Mouse (Mus musculus) brain, adult 2 months (tissue): Measurements from ENCODE around the gene St6galnac5.

ENCODE experiments used
- DNase-seq: peaks from one replicate; pipeline ENCODE4 v3.0.0; 2011; ENCODE audit warnings: low read depth, low spot score

The St6galnac5 gene

GRCm38 (mm10) chr3:152981988-152982387 is at the start of gene St6galnac5:
Gene St6galnac5 (minus strand): TSS chr3:152982246.
- peak; percentile 75 for DNase-seq

- no peak for DNase-seq
Observed at GRCm38 (mm10) chr3:153030756-153031155, 48.7 kb upstream of the St6galnac5 start.

- DNase-seq, result no peak
Observed at GRCm38 (mm10) chr3:153024016-153024415, 42.0 kb upstream of the St6galnac5 start.

DNA sequence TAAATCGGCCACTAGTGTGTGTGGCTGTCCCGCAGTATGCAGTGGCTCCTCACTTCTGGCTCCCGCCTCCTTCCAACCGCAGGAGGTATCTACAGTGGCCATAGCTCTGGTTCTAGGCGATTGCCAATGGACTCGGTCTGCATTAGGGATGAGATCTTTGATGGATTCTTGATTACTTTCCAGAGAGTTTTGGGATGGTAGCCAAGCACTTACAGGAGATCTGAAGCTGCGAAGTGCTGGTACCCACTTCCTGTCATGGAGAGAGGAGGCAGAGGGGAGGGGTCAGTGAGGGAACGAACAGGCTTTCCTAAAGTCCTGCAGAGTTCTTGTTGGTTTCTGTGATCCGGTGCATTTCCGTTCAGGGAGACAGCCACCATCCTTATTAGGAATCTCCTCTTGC is 36.0 kb upstream of the St6galnac5 start:
- DNase-seq, result no peak

GRCm38 (mm10) chr3:153016355-153016754 is 34.3 kb upstream of the St6galnac5 start:
- no peak for DNase-seq

GRCm38 (mm10) chr3:153006893-153007292 is 24.8 kb upstream of the St6galnac5 start:
- DNase-seq, result no peak

DNA sequence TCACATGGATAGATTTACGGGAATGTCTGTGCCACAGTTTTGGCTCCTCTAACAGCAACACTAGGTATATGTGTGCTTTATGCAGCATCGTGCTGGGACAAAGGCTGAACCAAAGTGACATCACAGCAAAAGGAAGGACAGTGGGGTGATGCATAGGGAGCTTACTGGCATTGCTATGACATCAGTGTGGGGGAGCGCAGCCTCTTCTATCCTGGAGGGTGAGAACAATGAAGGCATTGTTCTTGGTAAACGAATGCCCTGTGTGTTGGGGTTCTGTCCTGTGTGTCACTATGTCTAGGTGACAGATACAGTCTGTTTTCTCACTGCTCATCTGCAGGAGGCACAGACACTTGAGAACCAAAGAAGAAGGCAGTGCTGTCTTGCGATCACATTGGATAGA is 16.9 kb upstream of the St6galnac5 start:
- peak; percentile 45 for DNase-seq

DNA sequence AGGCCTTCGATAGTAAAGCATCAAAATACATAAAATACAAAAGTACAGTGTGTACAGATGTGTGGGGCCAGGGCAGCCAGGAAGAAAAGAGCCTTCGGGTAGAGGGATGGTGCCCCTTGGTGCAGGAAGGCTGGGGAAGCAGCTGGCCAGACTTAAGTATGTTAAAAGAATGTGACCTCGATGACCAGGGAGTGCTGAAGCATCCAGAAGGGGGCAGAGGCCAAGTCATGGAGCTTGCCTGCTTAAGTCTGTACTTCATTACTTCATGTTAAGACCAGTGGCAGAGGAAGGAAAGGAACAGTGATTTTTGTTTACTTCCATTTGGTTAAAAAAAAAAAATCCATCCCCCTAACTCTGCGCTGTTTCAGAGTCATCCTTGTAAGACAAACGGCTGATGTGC is 16.1 kb upstream of the St6galnac5 start:
- no peak for DNase-seq

DNA sequence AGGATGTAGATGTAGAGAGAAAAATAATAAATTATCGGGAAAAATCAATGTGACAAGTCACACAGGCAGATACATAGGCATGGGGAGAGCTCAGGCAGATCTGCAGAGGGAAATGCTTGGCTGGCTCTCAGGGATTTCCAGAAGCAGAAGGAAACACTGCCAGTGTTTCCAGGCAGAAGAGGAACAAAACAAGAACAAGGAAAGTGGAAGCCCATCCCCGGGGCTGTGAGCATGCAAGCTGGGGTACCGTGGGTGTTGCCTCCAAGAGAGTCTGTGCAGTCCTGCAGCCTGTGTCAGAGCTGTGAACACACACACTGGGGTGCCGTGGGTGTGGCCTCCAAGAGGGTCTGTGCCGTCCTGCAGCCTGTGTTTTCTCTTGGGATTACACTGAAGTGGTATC is 11.6 kb upstream of the St6galnac5 start:
- no peak for DNase-seq

GRCm38 (mm10) chr3:152990787-152991186 is 8.7 kb upstream of the St6galnac5 start:
- DNase-seq, result no peak

DNA sequence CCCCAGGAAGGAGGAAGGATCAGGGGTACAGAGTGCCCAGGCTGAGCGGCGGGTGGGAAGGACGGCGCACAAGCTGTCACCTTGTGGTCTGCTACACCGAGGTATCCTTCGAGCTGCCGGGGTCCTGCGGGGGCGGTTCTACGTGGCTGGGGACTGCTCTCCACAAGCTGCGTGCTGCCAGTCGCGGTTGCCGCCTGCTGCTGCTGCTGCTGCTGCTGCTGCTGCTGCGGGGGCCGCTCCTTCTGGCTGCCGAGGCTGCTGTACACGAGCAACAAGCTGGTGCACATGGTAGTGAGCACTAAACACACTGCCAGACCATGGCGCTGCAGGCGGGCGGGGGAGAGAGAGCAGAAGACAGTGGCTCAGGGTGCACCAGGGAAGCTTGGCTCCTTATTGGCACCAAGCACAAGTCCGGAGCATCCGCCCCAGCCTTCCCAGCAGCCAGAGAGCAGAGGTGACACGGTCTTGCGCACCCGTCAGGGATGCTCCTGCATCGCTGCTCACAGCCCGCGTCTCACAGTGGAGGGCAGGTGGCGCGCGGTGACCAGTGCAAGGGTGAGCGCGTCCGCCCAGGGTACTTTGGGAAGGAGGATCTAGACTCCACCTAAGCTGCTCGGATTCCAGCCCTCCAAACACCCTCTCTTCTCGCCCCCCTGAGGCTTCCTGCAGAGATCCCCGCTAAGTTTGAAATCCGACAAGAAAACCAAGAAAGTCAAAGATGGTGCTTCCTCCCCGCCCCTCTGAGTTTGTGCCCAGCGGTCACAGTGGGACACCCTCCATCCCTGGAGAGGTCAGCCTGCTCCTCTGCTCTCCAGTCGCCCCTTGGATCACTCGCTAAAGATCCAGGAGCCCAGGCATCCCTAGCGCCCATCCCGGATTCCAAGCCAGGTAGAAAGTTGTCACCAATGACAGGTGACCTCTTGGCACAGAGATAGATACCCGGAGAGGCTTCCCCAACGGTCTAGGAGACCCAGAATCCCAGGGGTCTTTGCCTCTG is 770 bp downstream of the St6galnac5 start:
- peak; percentile 77 for DNase-seq

DNA sequence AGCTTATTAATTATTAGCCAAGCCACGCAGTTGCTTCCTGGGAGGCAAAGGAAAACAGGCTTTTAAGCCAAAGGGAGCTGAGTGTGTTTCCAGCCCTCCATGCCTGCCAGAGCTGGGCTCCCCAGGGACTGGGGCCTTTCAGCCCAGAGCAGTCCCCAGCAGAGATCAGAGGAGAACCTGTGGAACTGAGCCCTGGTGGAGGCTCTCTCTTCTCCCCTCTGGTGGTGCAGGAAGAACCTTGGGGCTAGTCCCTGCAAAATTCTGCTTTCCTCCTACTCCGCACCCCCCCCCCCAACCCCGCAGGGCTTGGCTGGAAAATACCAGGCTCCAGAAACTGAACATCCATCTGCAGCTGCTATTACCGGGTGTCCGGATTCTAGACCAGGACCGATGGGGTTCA is 1.6 kb downstream of the St6galnac5 start:
- peak; percentile 63 for DNase-seq

DNA sequence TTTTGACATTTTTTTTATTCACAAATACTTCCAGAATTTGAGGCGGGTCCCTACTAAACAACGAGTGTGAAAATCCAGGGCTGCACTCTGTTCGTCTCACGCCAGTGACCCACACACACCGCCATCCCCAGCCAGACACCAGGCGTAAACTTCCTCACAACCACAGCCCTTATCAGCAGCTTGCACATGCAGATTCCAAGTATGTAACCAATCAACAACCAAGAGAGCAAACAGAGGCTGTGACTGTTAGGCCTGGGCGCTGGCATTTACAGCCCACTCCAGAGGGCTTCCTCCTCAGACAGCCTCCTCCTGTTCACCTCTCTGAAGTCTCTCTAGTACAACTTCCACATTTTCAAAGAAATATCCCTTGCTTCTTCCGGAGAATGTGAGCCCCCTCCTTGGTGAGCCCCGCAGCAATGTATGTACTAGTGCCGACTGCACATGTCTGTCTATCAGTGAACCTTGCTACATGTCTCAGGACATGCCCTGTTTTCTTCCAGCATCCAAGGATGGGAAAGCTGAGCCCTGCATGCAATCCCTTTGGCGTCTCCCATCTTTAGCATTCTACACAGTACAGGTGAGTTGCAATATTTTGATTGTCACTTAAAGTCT is 2.5 kb downstream of the St6galnac5 start:
- no peak for DNase-seq

GRCm38 (mm10) chr3:152971373-152971772 is 10.7 kb downstream of the St6galnac5 start:
- DNase-seq, result peak; percentile 94

- DNase-seq, result peak; percentile 57
Observed at GRCm38 (mm10) chr3:152969774-152970347, 12.2 kb downstream of the St6galnac5 start.

DNA sequence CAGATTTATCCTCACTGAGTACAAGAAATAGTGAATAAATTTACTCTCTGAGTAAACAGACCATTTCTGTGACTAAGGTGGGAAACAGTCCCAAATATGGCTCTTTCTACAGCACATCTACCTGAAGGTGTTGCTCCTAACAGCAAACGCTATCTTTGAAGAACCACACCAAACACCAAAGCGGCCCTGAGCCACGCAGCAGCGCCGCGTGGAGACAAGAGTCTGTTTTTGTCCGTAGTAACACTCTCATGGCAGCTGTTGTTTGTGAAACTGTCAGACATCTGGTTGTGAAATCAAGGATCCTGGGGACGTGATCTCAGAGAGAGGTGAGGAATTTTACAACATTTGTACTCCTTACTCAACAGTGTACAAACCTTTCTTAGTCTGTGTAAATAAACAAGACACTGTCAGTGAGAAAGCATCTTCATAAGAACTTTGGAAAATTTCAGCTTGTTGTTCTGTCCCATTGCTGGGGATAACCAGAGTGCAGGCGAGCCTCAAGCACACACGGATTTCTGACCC is 20.1 kb downstream of the St6galnac5 start:
- DNase-seq, result no peak

DNA sequence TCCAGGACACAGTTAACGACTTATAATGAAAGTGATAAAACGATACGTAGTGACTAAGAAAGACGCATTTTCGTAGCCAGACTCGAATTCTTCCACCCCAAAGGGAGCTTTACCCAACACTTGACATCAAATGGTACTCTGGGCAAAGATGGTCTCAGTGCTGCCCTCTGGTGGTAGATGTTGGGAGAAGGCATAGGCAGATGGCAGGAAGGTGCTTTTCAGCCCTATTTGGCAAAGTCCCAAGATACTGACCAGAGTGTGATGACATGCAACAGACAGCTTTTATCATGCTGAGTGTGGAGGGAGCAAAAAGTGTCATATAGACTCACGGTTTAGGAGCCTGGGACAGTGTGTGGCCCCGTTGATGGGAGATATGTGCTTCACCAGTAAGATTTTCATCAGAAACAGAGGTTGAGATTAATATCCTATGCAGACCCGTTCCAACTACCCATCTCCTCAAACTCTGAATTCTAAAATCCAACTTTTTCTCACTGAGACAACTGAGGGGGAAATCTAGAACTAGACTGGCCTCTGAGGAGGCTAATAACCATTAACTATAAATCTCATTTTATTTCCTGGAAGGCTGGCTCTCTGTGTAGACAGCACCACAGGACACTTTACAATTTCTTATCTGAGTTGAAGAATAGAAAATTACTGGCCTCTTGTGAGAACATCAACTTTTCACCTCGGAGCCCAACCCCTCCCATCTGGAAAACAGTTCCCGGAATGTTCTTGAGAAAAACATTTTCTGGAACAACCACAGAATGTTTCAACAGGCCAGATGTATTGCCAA is 23.5 kb downstream of the St6galnac5 start:
- peak; percentile 75 for DNase-seq

DNA sequence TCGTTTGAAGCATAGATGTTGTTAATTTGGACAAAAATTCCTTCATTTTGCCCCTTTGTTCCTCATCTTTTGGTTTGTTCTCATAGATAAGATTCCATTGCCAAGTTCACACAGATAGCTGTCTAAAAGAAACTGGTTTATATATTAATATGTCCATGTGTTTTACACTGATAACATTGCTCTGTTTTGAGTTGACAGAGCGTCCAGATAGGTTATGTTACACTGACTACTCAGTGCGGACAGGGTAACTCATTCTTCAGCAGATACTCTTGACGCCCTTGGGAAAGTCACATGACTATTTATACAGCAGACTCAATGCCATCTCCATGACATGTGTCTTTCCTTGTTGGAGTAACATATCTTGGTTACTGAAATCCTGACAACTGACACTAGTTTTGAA is 25.3 kb downstream of the St6galnac5 start:
- DNase-seq, result no peak

DNA sequence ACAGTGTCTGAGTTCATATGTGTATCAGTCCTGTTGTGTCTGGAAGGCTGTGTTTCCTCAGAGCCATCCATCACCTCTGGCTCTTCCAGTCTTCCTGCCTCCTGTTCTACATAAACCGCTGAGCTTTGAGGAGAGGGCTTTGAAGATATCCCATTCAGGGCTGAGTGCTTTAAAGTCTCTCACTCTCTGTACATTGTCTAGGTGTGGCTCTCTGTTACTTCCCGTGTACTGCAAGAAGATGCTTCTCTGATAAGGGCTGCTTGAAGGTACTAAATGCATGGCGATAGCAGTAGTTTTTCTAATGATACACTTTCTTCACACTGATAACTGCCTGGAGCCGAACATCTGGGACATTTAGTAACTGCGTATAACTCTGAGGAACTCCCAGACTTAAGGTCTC is 26.0 kb downstream of the St6galnac5 start:
- no peak for DNase-seq

DNA sequence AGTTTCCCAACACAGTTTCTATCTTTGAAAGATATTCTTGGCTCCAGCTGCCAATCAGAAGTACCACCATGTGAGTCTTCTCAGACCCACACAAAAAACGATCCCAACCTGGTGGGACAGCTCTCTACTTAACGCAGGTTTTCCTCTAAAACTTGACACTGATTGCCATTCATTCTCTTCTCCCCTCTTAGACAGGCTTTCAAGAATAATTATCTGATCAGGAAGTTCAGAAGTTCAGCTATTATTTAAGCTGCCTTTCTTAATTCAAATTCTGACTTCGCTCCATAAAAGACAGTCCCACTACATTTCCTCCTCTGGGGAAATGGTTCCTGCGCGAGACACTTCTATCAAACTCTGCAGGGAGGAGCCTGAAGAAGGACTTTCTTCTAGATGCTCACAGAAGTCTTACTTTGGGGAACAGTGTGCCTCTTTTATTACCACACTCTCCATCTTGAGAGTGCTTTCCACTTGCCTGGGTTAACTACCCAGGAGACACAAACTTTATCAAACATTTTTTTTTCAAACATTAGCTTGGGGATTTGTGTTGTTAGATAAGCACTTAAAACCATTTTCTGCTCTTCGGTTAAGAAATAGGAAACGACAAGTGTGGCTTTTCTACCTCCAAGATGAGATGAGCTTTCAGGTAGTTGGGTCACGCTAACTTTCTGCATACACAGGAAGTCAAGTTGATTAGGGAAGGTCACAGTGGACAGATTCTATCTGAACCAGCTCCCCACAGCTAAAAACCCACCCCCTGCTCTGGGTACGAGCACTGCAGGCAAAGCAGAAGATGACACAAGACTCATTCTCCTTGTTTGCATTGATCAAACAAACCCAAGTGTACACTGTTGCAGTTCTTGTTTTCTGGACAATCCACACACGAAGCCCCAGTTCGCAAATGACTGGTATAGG is 30.2 kb downstream of the St6galnac5 start:
- DNase-seq, result no peak
